Mouse (Mus musculus) kidney, adult 2 months (tissue): ENCODE data around the gene Arhgap31.

ENCODE experiments used
- CTCF ChIP-seq: fragments of 200-500 bp; conservative IDR thresholded peaks from 2 replicates; pipeline ENCODE4 v1.5.1; 2011; ENCODE audit warnings: low read depth, mild to moderate bottlenecking, control low read depth, low read length, moderate library complexity, mixed read lengths; ENCODE audit not compliant: insufficient read depth, insufficient read length
- POLR2A ChIP-seq: fragments of 200-500 bp; IDR thresholded peaks from one replicate; pipeline ENCODE4 v1.6.1; 2011; ENCODE audit warnings: low read depth, low read length, control low read depth

DNA sequence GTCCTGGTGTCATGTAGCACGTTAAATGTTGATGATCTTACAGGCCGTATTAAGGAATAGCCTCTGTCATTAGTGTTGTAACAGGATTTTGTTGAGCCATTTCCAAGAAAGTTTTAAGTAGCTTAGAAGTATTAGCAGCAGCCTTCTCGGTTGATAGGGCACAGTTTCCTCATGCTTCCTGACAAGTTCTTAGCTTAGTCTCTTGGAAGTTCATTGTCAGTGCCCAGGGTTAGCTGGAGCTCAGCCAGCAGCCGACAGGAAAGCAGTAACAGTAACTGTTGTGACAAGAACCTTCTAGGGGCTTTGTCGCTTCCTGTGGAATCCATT is 43.1 kb upstream of the Arhgap31 start:
- TF ChIP-seq POLR2A (no peak), CTCF (no peak)
